Mouse (Mus musculus): ENCODE results near the gene Gon4l. TPM values are rescaled to one million over a fixed set of nuclear protein-coding genes. Genes with fewer than 3 reads are reported as not detected.
A peak's percentile ranks its signal among the peaks of the same experiment; 100 is the strongest.

Gene Gon4l
- total RNA-seq, 2 experiments from 2014 or later, result 14.2 to 15.9 TPM

DNA sequence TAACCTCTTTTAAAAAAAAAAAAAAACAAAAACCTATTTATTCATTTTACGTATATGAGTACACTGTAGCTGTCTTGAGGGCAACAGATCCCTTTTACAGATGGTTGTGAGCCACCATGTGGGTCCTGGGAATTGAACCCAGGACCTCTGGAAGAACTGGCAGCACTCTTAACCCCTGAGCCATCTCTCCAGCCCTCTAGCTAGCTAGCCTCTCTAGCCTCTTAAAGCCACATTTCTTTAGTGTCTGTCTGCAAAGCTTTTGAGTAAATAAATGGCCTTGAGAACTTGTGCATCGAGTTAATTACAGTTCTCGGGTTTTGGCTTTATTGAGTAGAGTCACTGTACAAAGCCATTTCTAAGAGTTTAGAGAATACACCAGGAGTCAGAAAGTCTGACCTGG is 69.8 kb downstream of the Gon4l start:
- no peak for TF ChIP-seq CTCF (IDR thresholded peaks at IDR 0.05)
- no peak overlapping the region for H3K4me3 ChIP-seq
- H3K27ac ChIP-seq, result no peak overlapping the region
- intact Hi-C loops (cut with DNase I), result no loop called here
- DNase-seq, result no peak

DNA sequence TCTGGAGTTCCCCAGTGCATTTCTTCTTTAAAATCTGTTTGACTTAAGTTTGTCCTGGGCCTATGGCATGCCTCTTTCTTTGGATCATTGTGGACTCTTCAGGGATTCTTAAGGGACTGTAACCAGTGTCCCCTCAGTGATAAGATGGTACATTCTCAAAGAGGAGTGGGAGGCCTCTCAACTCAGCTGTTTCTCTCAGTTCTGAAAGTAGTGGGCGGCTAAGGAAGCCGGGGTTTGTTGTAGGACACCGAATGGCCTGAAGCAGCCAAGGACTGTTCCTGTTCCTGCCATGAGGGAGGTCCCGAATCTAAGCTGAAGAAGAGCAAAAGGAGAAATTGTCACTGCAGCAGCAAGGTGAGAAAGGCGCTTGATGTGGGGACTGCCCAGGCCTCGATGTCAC is 70.2 kb downstream of the Gon4l start:
- no peak overlapping the region for H3K27ac ChIP-seq
- no peak overlapping the region for H3K4me3 ChIP-seq
- DNase-seq, result no peak
- intact Hi-C loops (cut with DNase I), result no loop called here
- TF ChIP-seq CTCF (IDR thresholded peaks at IDR 0.05), result no peak

DNA sequence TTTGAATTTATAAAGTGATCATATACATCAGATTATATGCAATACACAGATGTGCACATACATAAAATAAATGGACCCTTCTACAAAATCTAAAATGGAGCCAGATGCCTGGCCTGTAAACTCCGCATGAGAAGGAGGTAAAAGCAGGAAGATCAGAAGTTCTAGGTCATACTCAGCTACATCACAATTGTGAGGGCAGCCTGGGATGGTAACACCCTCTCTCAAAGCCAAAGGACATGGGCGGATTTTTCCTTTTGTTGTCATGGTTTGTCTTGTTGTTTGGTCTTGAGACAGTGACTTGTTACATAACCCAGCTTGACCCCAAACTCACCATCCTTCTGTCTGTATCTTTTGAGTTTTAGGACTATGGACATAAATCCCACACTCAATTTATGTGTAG is 70.7 kb downstream of the Gon4l start:
- intact Hi-C loops (cut with DNase I), result no loop called here
- no peak for DNase-seq
- TF ChIP-seq CTCF (IDR thresholded peaks at IDR 0.05), result no peak
- Histone ChIP-seq H3K4me3 (no peak overlapping the region), H3K27ac (no peak overlapping the region)

DNA sequence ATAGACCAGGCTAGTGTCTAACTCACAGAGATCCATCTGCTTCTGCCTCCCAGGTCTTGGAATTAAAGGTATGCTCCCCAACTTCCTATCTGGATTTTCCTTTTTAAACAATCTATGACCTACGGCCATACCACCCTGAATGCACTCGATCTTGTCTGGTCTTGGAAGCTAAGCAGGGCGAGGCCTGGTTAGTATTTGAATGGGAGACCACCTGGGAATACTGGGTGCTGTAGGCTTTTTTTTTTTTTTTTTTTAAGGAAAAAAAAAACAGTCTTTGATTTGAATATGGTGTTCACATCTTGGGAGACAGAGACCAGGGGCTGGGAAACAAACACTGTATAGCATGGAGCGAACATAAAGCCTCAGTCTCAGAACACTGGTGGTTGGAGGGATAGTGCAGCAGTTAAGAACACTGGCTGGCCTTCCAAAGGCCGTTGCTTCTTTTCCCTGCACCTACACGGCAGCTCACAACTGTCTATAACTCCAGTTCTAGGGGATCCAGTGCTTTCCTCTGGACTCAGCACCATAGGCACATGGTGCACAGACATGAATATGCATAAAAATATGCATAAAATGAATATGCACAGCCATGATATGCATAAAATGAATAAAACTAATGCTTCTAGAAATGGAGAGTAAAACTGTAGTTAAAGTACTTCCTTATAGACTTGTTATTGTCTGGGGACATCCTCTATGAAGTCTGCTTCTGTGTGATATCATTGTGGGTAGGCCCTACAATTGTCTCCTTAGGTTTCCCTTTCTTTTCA is 71.5 kb downstream of the Gon4l start:
- Histone ChIP-seq H3K4me3 (no peak overlapping the region), H3K27ac (no peak overlapping the region)
- intact Hi-C loops (cut with DNase I), result no loop called here
- TF ChIP-seq CTCF (IDR thresholded peaks at IDR 0.05), result no peak
- DNase-seq, result no peak

DNA sequence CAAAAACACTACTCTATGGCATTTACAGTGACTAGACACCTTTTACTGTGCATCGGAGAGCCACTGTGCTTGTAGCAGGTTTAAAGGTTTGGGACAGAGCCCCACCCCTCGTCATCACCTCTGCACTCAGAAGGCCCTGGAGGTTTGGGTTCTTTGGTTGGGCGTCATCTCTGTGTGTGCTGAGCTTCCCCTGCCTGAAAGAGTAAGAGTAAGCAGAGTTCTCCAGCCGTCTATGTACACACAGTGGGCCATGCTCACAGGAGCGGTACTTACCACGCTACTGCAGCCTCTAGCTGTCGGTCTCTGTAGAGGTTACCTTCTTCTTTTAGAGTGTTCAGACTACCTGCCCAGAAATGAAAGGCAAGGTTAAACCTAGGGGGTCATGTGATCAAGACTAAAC is 77.6 kb downstream of the Gon4l start:
- no peak for DNase-seq
- intact Hi-C loops (cut with DNase I), result no loop called here
- no peak overlapping the region for H3K27ac ChIP-seq
- TF ChIP-seq CTCF (IDR thresholded peaks at IDR 0.05), result no peak
- no peak overlapping the region for H3K4me3 ChIP-seq

DNA sequence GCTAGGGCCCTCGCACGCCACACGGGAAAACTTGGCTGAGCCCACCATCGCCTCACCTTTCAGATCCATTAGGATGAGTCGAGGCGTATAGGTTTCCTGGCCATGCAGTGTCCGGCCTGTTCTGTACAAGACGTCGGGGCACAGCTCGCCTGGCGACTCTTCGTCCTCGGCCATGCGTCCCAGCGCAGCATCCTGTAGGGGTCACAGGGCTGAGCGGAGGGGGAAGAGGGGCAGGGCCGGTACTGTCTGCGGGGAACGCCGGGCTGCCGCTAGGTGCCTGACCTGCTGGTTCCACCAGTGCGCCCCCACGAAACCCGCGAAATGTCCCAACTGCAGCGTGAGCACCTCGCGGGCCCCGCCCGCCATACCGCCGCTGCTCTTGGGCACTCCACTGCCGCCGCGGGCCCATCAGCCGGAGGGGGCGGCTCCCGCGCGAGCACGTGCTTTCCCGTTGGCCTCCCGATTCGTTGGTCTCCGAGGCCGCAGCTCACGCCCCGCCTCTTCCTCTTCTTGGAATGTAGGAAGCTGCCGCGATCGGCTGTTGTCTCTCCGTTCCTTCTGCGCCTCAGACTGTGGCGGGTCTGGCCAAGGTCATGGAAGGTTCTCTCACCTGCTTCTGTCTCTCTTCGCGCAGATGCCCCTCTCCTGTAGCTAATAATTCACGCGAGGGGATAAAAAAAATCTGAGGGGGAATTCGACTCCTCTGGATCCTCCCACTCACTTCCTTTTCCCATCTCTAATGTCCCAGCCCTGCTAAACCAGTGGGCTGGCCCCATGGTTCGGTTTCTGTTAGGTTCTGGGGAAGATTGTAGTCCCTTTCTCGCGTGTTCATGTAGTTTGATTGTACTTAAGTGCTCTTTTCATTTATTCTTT is 78.7 kb downstream of the Gon4l start, which contains the start of gene Msto1:
Gene Msto1, minus strand, starts transcription at position 489 of the 873 bp plus-strand sequence.
- intact Hi-C loops (cut with DNase I), result no loop called here
- peak; percentile 96 for DNase-seq
- H3K4me3 ChIP-seq, result peak within 1 kb of the TSS; percentile 73
- 0 out of 2 replicates have a peak, but pooled peaks have one; percentile 1 for TF ChIP-seq CTCF (IDR thresholded peaks at IDR 0.05)
- peak within 1 kb of the TSS; percentile 95 for H3K27ac ChIP-seq

DNA sequence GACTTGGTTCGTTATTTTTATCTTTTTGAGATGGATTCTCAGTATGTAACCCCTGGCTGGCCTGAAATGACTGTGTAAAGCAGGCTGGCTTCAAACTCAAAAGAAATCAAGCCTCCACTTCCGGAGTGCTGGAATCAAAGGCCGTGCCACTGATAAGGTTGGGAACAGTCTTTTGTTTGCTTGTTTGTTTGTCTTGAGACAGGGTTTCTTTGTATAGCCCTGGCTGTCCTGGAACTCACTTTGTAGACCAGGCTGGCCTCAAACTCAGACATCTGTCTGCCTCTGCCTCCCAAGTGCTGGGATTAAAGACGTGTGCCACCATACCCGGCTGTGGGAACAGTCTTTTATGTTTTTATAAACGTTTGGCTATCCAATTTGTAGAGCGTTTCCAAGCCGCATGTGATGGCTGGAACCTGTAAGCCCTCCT is 79.4 kb downstream of the Gon4l start:
- peak overlapping the region; percentile 95 for H3K27ac ChIP-seq
- intact Hi-C loops (cut with DNase I), result no loop called here
- no peak for TF ChIP-seq CTCF (IDR thresholded peaks at IDR 0.05)
- H3K4me3 ChIP-seq, result peak overlapping the region; percentile 73
- DNase-seq, result no peak

DNA sequence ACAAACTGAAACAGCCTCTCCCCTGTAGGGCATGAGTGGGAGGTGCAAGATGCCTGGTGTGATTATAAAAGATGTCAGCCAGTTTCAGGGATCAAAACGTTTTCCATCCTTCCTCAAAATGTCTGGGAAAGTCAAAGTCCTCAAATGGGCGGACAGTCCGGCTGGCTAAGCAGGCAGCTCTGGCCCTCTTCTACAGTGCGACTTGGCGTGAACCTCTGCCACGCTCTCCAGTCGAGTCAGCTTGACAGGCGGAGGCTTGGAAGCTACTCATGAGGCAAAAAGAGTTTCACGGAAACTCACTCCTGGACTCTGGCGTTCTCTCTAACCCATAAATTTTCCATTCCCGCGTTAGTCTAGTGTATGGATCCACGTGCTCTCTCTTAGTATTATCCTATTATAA is 84.0 kb downstream of the Gon4l start:
- peak; percentile 39 for DNase-seq
- Histone ChIP-seq H3K27ac (no peak overlapping the region), H3K4me3 (no peak overlapping the region)
- intact Hi-C loops (cut with DNase I), result no loop called here
- no peak for TF ChIP-seq CTCF (IDR thresholded peaks at IDR 0.05)

DNA sequence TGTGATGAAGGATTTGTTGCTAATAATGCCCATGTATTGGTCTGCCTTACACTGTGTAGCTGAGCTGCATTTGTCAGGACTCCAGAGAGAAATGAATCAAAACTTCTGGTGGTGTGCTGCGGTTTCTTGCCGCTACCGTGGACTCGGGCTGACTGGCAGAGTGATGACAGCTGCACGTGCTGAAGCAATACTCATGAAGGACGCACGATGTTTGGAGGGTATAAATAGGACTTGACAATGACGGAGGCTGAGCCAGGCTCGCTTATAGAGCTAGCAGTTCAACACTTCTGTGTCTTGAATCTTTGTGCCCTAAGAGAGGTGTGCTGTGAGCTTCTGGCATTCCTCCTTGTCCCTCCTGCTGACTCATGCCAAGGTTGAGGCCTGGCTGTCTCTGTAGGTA is 86.4 kb downstream of the Gon4l start:
- TF ChIP-seq CTCF (IDR thresholded peaks at IDR 0.05), result no peak
- Histone ChIP-seq H3K4me3 (no peak overlapping the region), H3K27ac (no peak overlapping the region)
- DNase-seq, result no peak
- intact Hi-C loops (cut with DNase I), result no loop called here

DNA sequence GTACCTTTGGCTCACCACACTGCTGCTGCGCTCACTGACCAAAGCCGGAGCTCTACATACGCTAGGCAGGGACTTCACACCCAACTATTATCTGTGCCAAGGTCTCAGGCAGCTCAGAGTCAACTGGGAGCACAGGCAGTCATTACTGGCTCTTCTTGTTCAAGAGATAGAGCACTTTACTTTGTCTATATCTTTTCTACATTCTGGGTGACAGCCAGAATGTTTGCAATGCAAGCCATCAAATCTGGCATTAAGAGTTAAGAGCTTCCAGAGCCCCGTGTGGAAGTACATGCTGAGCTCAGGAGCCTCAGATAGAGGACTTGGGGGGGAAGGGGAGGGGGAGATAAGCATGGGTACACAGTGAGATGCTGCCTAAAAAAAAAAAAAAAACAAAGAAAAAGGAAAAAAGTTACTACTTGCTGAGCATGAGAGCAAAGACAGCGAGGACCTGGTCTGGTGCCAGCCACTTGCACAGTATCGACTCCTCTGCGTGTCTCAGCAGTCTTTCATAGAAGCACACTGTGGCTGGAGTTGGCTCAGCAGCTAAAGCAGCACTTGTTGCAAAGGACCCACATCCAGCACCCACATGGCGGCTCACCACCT is 89.1 kb downstream of the Gon4l start:
- H3K27ac ChIP-seq, result peak overlapping the region; percentile 66; the same call in 1 of the 2 replicates
- peak; percentile 51 for DNase-seq
- intact Hi-C loops (cut with DNase I), result no loop called here

DNA sequence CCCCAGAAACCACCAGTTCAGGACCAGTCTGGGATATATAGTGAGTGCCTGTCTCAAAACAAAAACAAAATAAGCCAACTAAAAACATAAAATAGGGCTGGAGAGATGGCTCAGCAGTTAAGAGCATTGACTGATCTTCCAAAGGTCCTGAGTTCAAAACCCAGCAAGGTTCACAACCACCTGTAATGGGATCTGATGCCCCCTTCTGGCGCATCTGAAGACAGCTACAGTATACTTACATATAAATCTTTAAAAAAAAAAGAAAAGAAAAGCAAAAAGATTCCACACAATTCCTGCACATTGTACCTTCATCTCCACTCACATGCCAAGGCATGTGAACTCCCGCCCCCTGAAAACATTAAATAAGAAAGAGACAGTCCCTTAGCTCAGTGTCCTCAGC is 90.6 kb downstream of the Gon4l start:
- DNase-seq, result no peak
- H3K4me3 ChIP-seq, result no peak overlapping the region
- H3K27ac ChIP-seq, result peak overlapping the region; percentile 66
- 0 out of 2 replicates have a peak, but pooled peaks have one; percentile 9 for TF ChIP-seq CTCF (IDR thresholded peaks at IDR 0.05)
- intact Hi-C loops (cut with DNase I), result no loop called here

More for the DNA sequence above, 89.1 kb downstream of the Gon4l start:
- no peak for TF ChIP-seq CTCF (IDR thresholded peaks at IDR 0.05)
- no peak overlapping the region for H3K4me3 ChIP-seq

DNA sequence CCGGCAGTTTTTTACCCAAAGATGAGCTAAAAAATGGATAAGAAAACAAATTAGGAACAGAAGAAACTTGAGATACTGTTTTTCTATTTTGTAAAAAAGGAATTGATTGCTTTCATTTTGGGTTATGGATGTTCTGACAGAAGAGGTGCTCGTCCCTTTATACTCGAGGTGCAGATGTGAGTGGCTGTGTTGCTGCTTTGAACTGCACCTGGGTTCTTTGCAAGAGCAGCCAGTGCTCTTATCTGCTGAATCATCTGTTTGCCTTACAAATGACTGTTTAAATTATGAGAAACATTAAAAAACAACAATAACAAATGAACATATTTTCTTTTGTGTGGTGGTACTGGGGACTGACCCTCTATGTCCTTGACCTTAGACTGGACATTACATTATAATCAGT is 94.5 kb downstream of the Gon4l start:
- no peak overlapping the region for H3K27ac ChIP-seq
- intact Hi-C loops (cut with DNase I), result no loop called here
- no peak for DNase-seq
- TF ChIP-seq CTCF (IDR thresholded peaks at IDR 0.05), result no peak
- H3K4me3 ChIP-seq, result no peak overlapping the region

DNA sequence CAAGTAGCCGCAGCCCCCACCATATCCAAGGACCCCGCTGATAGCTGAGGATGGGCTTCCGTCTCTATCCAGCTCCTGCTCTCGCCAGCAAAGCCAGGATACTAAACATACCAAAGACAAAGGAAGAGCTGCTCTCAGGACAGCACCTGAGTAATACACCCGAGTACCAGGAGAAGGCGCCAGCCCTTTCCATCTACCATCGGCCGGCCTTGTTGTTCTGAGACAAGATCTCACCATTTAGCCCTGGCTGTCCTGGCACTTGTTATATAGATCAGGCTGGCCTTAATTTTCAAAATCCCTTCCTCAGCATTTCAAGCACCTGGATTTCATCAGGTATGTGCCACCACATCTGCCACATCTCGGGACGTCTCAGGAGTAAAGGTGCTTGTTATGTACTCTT is 104.0 kb downstream of the Gon4l start:
- intact Hi-C loops (cut with DNase I), result loop anchor here (5.0 kb wide), 1 partner anchor 118 kb away; no protein-coding TSS in a partner anchor

More for the DNA sequence above, 104.0 kb downstream of the Gon4l start:
- no peak for TF ChIP-seq CTCF (IDR thresholded peaks at IDR 0.05)
- no peak for DNase-seq
- no peak overlapping the region for H3K4me3 ChIP-seq
- H3K27ac ChIP-seq, result no peak overlapping the region
